Comparison of ENCODE assay signal across 20 mouse cellular contexts in the genomic region with DNA sequence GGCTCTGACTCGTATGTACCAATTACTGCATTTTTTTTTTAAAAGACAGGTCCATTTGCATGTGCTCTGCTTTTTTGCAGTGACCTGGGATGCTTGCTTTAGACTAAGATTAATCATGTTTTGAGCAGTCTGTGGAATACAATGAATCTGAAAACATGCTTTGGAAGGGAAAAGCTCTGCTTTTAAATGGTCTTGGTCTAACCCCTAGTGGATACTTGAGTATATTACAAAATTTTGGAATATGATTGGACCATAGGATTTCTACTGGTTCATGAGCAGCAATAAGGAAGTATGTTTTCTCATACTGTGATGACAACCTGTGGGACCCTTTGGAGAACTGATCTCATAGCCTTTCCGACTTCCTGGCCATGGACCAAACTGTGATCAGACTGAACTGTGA. TPM values are rescaled to one million over a fixed set of nuclear protein-coding genes. Genes with fewer than 3 reads are reported as not detected.
DNase-seq lines count a peak whose midpoint lies in the region; ATAC-seq and TF ChIP-seq lines count a peak whose summit lies in the region.
"Had no signal": no experiment of that assay in that cellular context is flagged by ENCODE, and none has a peak within 500 bp of the region (broad histone marks: within the 10 kb centered on the region; RNA-seq: fewer than 3 reads in every experiment).

No protein-coding gene starts in this region.

- peak; percentile 1 for DNase-seq in embryo, embryonic 10.5 days (ENCODE audit: low spot score)
- no peak for DNase-seq in embryo, embryonic 9.5 days (ENCODE audit: extremely low spot score)
- no peak for DNase-seq in hindbrain, postnatal 0 days (ENCODE audit: low spot score)
- DNase-seq in hindbrain, embryonic 11.5 days (ENCODE audit: low spot score): no peak
- peak; percentile 3 for DNase-seq in midbrain, embryonic 14.5 days
- DNase-seq in midbrain, embryonic 10.5 days (ENCODE audit: low spot score): no peak
- peak; percentile 1 for DNase-seq in splenic B cell, adult 2 months (ENCODE audit: low read depth, low spot score)
- DNase-seq in cerebellum, postnatal 36 days: no peak
- DNase-seq: adrenal gland, adult 8-10 months; cerebellum, adult 2 months; kidney, adult 18-20 months; kidney, postnatal 36 days; thymus, postnatal 4 days had no signal

- H3K36me3 ChIP-seq in hindbrain, postnatal 0 days (ENCODE audit: insufficient read depth, low read length): no peaks in the 10 kb centered on the region
- H3K36me3 ChIP-seq in hindbrain, embryonic 11.5 days (ENCODE audit: control insufficient read depth, insufficient read depth, low read length): no peaks in the 10 kb centered on the region
- no peaks in the 10 kb centered on the region for H3K36me3 ChIP-seq in midbrain, embryonic 14.5 days (ENCODE audit: control insufficient read depth, insufficient read depth, low read length)
- no peaks in the 10 kb centered on the region for H3K36me3 ChIP-seq in midbrain, embryonic 10.5 days
- H3K36me3 ChIP-seq in splenic B cell, adult 2 months (ENCODE audit: control insufficient read depth, insufficient read depth, low read length, poor library complexity, severe bottlenecking): no peaks in the 10 kb centered on the region
- H3K36me3 ChIP-seq: G1E; hindbrain, embryonic 13.5 days; liver, embryonic 15.5 days; midbrain, embryonic 15.5 days; neural tube, embryonic 12.5 days had no signal

- H3K4me3 ChIP-seq in hindbrain, postnatal 0 days (ENCODE audit: low read length): no peak overlapping the region
- no peak overlapping the region for H3K4me3 ChIP-seq in hindbrain, embryonic 11.5 days (ENCODE audit: low read depth, low read length)
- H3K4me3 ChIP-seq in midbrain, embryonic 14.5 days (replicated peaks; ENCODE audit: low read depth, low read length): no peak overlapping the region
- no peak overlapping the region for H3K4me3 ChIP-seq in midbrain, embryonic 10.5 days
- H3K4me3 ChIP-seq: hindbrain, embryonic 13.5 days; liver, embryonic 15.5 days; midbrain, embryonic 15.5 days; neural tube, embryonic 12.5 days had no signal

- no peak overlapping the region for H3K9ac ChIP-seq in hindbrain, postnatal 0 days (replicated peaks; ENCODE audit: low read length)
- H3K9ac ChIP-seq in hindbrain, embryonic 11.5 days (ENCODE audit: low read depth, low read length): no peak overlapping the region
- H3K9ac ChIP-seq in midbrain, embryonic 14.5 days (replicated peaks; ENCODE audit: low read length): no peak overlapping the region
- H3K9ac ChIP-seq: hindbrain, embryonic 13.5 days; liver, embryonic 15.5 days; midbrain, embryonic 15.5 days; neural tube, embryonic 12.5 days had no signal

- H3K27me3 ChIP-seq in hindbrain, postnatal 0 days (ENCODE audit: insufficient read depth, low read length): no peaks in the 10 kb centered on the region
- H3K27me3 ChIP-seq in hindbrain, embryonic 11.5 days (ENCODE audit: control insufficient read depth, insufficient read depth, low read length): no peaks in the 10 kb centered on the region
- no peaks in the 10 kb centered on the region for H3K27me3 ChIP-seq in midbrain, embryonic 14.5 days (ENCODE audit: control insufficient read depth, insufficient read depth, low read length)
- peaks cover 6% of the 10 kb centered on the region; the same call in 1 of the 2 replicates for H3K27me3 ChIP-seq in midbrain, embryonic 10.5 days (ENCODE audit: low read depth, poor library complexity, severe bottlenecking)
- H3K27me3 ChIP-seq in splenic B cell, adult 2 months (ENCODE audit: control insufficient read depth, insufficient read depth, low read length, poor library complexity, severe bottlenecking): no peaks in the 10 kb centered on the region
- H3K27me3 ChIP-seq: hindbrain, embryonic 13.5 days; liver, embryonic 15.5 days; midbrain, embryonic 15.5 days; neural tube, embryonic 12.5 days had no signal

- no peaks in the 10 kb centered on the region for H3K4me1 ChIP-seq in hindbrain, postnatal 0 days (ENCODE audit: insufficient read depth, low read length)
- H3K4me1 ChIP-seq in hindbrain, embryonic 11.5 days (replicated peaks; ENCODE audit: control insufficient read depth, insufficient read depth, low read length): no peaks in the 10 kb centered on the region
- H3K4me1 ChIP-seq in midbrain, embryonic 14.5 days (ENCODE audit: control insufficient read depth, insufficient read depth, low read length): no peaks in the 10 kb centered on the region
- no peaks in the 10 kb centered on the region for H3K4me1 ChIP-seq in midbrain, embryonic 10.5 days
- H3K4me1 ChIP-seq: hindbrain, embryonic 13.5 days; liver, embryonic 15.5 days; midbrain, embryonic 15.5 days; neural tube, embryonic 12.5 days had no signal

- TF ChIP-seq CTCF in hindbrain, postnatal 0 days (IDR thresholded peaks at IDR 0.05; ENCODE audit: low read depth): 0 out of 2 replicates have a peak, but pooled peaks have one; percentile 20

- ATAC-seq in hindbrain, postnatal 0 days: no peak
- ATAC-seq in hindbrain, embryonic 11.5 days (ENCODE audit: low FRiP score): no peak
- no peak for ATAC-seq in midbrain, embryonic 14.5 days (ENCODE audit: low FRiP score, low TSS enrichment)
- ATAC-seq: midbrain, embryonic 15.5 days had no signal

- 65% methylated on average over 2 of the region's 2 CpGs for WGBS in hindbrain, postnatal 0 days
- 84% methylated on average over 2 of the region's 2 CpGs for WGBS in hindbrain, embryonic 11.5 days
- 91% methylated on average over 2 of the region's 2 CpGs for WGBS in midbrain, embryonic 14.5 days
- 84% methylated on average over 2 of the region's 2 CpGs for WGBS in midbrain, embryonic 10.5 days

- H3K9me3 ChIP-seq in hindbrain, postnatal 0 days (ENCODE audit: low read length): no peaks in the 10 kb centered on the region
- H3K9me3 ChIP-seq in hindbrain, embryonic 11.5 days (ENCODE audit: control insufficient read depth, low read length): no peaks in the 10 kb centered on the region
- H3K9me3 ChIP-seq in midbrain, embryonic 14.5 days (ENCODE audit: control insufficient read depth, low read length): no peaks in the 10 kb centered on the region
- H3K9me3 ChIP-seq in midbrain, embryonic 10.5 days (replicated peaks): no peaks in the 10 kb centered on the region
- H3K9me3 ChIP-seq: G1E; hindbrain, embryonic 13.5 days; liver, embryonic 15.5 days; midbrain, embryonic 15.5 days; neural tube, embryonic 12.5 days had no signal

- H3K4me2 ChIP-seq in hindbrain, postnatal 0 days (ENCODE audit: low read depth, low read length): no peak overlapping the region
- H3K4me2 ChIP-seq in hindbrain, embryonic 11.5 days (replicated peaks; ENCODE audit: low read depth, low read length): no peak overlapping the region
- H3K4me2 ChIP-seq in midbrain, embryonic 14.5 days (ENCODE audit: low read length): no peak overlapping the region
- H3K4me2 ChIP-seq: hindbrain, embryonic 13.5 days; liver, embryonic 15.5 days; midbrain, embryonic 15.5 days; neural tube, embryonic 12.5 days had no signal

- H3K27ac ChIP-seq in hindbrain, postnatal 0 days: no peak overlapping the region
- no peak overlapping the region for H3K27ac ChIP-seq in hindbrain, embryonic 11.5 days (ENCODE audit: low read depth, low read length)
- H3K27ac ChIP-seq in midbrain, embryonic 14.5 days (replicated peaks; ENCODE audit: low read depth, low read length): no peak overlapping the region
- no peak overlapping the region for H3K27ac ChIP-seq in midbrain, embryonic 10.5 days (replicated peaks)
- H3K27ac ChIP-seq: hindbrain, embryonic 13.5 days; liver, embryonic 15.5 days; macrophage; midbrain, embryonic 15.5 days; neural tube, embryonic 12.5 days had no signal

RNA-seq across cellular contexts. Expression of gene Stk26, which starts 47.2 kb away (rescaled TPM):
- total RNA-seq in hindbrain, postnatal 0 days (2014; rRNA removed): 0.50 and 1.3 TPM in 2 replicates
- 0.48 and 0.99 TPM in 2 replicates for polyA plus RNA-seq in hindbrain, postnatal 0 days (2015; fragmentation: Nextera tagmentation; extraction: Ambion mirVana)
- polyA plus RNA-seq in hindbrain, embryonic 11.5 days (2014; fragmentation: Nextera tagmentation; extraction: Ambion mirVana): 2.6 and 3.0 TPM in 2 replicates
- polyA plus RNA-seq in midbrain, embryonic 14.5 days (2014; fragmentation: Nextera tagmentation; extraction: Ambion mirVana): 0.17 and 0.30 TPM in 2 replicates
- polyA plus RNA-seq in midbrain, embryonic 10.5 days (2016; fragmentation: Nextera tagmentation; extraction: Ambion mirVana): 1.3 and 2.4 TPM in 2 replicates

RNA-seq across cellular contexts. Expression of gene Frmd7, which starts 54.5 kb away (rescaled TPM):
- total RNA-seq in hindbrain, postnatal 0 days (2014; rRNA removed): 0.50 and 0.52 TPM in 2 replicates
- polyA plus RNA-seq in hindbrain, postnatal 0 days (2015; fragmentation: Nextera tagmentation; extraction: Ambion mirVana): 0.09 and 0.36 TPM in 2 replicates
- 0.07 and 0.11 TPM in 2 replicates for polyA plus RNA-seq in hindbrain, embryonic 11.5 days (2014; fragmentation: Nextera tagmentation; extraction: Ambion mirVana)
- polyA plus RNA-seq in midbrain, embryonic 14.5 days (2014; fragmentation: Nextera tagmentation; extraction: Ambion mirVana): 0.16 TPM in 1 of 2 replicates, not detected in the other
- not detected in 2 replicates for polyA plus RNA-seq in midbrain, embryonic 10.5 days (2016; fragmentation: Nextera tagmentation; extraction: Ambion mirVana)
- total RNA-seq: G1E had no signal
- polyA plus RNA-seq: G1E; hindbrain, embryonic 13.5 days; liver, embryonic 15.5 days; macrophage; stomach, embryonic 16.5 days had no signal

Comparison
In these comparisons a context has a peak if more than half of its experiments do, and no peak if none do; other contexts are left out.
1. DNase-seq: peak in embryo, embryonic 10.5 days (single experiment), midbrain, embryonic 14.5 days (single experiment) and splenic B cell, adult 2 months (single experiment); none in embryo, embryonic 9.5 days (single experiment), hindbrain, postnatal 0 days (single experiment), hindbrain, embryonic 11.5 days (single experiment), midbrain, embryonic 10.5 days (single experiment) and cerebellum, postnatal 36 days (0 of 2).